Mouse (Mus musculus) right cerebral cortex, postnatal 10 days (tissue): Measurements from ENCODE around the gene Plcd1.

Source experiments
- DNase-seq, 2 experiments: peaks; one replicate each; pipeline ENCODE4 v3.0.0; 2021; ENCODE audit warnings: low spot score in 2 of 2

The Plcd1 gene

DNA sequence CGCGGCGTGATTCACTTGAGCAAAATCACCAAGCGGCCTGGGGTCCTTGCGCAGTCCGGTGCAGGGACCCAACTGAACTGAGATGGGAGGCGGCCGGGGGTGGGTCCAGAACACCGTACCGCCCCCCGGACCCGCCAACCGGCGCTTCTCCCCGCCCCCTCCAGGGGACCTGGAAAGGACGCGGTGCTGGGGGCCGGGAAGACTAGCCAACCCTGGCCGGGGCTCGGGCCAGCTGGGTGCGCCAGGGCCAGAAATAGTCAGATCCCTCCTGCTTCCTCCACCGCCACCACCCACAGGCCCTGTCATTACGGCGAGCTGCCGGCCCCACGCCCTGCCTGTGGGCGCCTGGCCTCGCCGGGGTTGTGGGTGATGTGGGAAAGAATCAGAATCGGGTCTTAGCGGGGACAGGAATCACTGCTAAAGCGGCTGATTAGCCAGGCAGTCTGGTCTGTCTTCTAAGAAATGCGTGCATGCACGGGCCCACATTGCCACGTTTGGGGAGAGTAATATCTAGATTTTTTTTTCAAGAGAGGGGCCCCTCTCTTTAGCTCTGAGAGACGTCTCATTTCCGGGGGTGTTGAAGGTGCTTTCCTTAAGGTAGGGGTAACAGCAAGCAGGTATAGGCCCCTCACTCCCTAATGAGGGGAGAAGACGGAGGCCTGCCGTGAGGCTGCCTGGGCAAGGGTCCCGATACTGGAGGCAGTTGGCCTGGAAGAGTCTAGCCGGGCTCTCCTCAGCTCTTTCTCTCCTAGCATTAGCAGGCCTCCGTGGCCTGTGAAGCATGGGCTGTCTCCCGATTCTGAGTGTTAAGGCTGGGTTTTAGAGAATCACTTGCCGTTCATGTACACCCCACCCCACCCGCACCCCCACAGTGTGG lies at the start of gene Plcd1:
Gene Plcd1 (minus strand): TSS at position 84 of the 877 bp plus-strand sequence.
- DNase-seq: peak; percentile 93 to 94

DNA sequence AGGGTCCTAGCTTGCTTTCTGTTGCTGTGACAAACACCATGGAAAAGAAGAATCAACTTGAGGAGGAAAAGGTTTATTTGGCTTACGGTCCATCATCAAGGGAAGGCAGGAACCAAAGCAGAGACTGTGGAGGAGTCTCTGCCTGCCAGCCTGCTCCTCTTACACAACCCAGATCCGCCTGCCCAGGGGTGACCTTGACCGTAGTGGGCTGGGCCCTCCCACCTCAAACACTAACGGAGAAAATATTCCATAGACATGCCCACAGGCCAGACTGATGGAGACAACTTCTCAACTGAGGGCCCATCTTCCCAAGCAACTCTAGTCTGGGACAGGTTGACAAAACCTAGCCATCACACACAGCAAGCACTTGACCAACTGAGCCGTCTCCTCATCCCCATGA lies 48.8 kb upstream of the Plcd1 start:
- no peak for DNase-seq

DNA sequence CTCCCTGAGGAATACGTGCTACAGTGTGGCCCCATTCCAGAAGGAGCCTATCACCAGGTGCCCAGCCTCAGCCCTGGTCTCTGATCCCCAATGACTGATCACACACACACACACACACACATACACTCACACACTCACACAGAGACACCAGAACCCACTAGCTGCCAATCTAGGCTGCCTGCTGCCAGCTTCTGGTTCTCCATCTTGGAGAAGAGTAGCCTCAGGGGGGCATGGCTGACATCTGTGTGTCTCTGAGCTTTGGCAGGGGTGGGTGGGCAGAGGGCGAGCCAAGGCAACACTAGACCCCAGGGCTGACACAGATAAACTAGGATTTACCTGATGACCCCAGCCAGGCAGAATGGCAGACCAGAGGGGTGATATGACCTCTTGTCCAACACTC lies 45.5 kb upstream of the Plcd1 start:
- DNase-seq: no peak

DNA sequence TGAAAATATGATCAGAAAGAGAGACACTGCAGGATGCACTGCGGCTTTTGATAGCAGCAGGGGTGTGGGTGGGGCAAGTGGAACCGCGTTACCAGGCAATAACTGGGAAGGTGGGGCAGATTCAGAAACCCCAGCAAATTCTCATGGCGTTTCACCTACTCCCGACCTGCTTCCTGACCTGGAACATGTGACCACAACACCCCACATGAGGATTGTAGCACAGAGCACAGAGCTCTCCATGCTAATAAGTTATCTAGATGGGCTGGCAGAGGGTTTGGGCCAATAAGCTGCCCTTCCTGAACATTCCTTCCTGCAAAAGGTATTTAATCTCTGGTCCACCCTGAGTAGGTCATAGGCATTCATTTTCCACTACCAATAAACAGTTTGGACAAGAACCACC lies 37.4 kb upstream of the Plcd1 start:
- no peak for DNase-seq

DNA sequence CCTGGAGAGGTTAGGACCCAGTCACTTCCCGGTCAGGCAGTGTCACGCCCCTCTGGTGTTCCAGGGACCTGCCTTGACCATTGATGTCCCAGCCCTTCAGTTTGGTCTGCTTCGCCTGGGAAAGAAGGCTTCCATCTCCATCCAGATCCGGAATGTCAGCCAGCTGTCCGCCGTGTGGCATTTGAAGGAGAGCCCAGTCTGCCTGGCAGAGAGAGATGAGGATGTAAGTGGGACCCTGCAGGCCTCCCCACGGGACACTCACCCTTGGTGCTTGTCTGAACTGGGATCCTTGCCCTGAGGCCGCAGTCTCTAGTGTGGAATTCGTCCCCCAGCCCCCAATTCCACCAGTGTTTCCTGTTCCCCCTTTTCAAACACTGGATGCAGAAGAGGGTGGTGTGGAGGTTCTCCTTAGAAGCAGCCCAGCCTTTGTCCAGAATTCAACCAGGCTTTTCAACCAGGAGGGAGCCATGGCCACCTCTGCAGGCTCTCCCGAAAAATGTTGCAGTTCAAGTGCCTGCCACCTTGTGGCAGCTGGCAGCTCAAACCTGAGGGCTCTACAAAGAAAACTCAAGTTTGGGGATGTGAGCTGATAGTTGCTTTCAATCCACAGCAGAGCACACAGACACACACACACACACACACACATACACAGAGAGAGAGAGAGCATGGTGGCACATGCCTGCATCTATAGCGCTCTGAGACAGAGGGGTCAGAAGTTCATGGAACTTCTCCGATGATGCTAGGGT lies 35.3 kb upstream of the Plcd1 start:
- DNase-seq: no peak

DNA sequence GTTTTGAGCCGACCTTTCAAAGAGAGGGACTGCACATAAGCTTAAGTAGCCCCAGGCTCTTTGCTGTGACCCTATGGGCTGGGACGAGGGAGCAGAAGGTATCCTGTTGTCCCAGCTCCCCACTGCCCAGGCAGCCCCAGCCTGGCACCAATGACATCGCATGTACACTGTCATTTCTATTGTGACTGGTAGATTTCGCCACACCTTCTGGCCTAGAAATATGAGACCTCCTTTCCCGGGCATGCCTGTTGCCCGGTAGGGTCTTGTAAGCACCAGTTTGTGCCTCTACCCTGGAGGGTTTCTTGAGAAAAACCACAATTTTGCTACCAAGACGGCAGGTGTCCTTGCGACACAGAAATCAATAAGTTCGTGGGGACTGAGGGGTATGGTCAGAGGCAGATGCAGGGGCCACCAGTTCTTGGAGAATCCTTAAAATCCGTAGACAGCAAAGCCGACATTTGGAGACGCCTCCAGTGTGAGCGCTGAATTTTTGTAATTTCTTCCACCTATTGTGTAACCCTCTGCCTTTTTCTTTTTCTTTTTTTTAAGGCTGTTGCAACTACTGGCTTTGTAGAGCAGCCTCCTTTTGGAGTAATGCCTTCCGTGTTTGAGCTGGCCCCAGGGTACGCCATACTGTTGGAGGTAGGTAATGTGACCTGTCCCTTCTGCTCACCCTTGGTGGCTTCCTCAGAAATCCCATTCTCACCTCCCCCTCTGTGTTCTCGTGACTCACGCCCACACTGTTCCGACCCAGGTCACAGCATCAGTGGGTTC lies 29.5 kb upstream of the Plcd1 start:
- DNase-seq: no peak

DNA sequence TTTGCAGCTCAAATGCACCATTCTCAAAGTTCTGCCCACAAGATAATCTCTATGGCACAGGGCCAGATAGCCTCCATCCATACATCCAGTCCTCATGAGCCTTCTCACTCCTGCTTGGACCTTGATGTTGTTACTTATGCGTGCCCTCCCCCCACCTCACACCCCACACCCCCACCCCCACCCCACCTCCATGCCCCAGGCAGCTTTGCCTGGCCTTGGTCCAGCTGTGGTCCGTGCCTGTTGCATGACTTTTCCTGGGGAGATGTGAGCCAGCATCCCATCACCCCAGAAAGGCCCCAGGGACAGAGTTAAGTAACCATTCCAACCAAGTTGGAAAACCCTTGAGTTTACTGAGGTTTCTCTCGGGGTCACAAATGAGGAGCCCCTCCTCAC lies 26.9 kb upstream of the Plcd1 start:
- no peak for DNase-seq

DNA sequence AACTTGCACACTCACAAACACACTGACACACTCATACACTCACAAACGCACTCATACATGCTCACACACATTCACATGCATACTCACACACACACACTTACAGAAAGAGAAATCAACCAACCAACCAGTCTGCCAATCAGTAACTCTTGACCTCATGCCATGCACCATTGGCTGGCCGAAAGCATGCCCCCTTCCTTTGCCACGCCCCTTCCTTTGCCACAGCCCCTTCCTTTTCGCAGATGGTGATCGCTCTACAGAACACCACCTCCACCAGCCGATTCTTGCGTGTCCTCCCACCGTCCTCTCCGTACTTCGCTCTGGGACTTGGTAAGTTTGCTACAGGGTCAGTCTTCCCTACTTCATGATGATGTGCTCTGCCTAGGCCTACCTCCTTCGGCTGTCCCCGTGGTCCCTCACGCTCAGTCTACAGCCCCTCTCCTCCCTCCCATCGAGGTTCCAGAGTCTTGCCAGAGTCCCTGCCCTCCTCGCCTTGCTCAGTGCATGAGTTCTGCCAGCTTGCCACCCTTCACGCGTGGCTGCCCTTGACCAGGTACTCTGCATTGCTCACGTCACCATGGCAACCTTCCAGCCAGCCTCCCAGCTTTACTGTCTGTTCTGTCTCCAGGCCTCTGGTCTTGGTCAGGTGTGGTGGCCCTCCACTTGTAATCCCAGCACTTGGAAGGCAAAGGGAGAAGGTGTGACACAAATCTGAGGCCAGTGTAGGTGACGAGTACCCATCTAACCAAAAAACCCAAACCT lies 26.3 kb upstream of the Plcd1 start:
- no peak for DNase-seq

DNA sequence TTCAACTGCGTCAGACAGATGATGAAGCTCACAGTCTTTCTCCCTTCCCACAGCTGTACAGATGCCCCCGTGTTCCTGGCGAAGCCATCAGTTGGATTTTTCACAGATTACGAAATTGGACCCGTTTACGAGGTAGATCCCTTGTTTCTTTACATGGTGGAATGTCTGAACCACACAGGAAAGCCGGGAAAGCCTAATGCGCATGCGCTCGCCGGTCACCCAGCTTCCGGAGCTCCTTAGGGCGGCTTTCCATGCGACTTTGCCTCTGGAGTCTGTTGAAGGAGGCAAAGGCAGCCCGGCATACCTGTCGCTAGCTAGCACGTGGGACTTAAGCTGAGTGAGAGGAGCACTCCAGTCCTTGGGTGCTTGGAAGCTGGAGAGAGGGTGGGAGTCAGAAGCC lies 21.6 kb upstream of the Plcd1 start:
- no peak for DNase-seq

DNA sequence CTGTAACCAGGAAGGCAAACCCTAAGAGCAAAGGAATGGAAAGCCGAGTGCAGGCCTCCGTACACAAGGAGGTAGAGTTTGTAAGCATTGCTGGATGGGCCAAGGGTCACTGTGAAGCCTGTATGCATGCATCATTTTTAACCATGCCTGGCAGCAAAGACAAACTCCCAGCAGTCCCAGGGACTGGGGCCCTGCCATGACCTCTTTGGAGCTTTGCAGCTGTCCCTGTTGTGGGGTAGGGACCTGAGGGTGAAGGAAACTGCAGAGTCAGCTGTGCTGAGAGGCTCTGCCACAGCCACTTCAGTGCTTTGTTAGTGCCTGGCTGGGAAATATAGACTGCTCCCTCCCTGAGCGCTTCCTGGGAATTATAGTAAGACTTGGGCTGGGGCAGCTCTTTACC lies 17.3 kb upstream of the Plcd1 start:
- DNase-seq: no peak

DNA sequence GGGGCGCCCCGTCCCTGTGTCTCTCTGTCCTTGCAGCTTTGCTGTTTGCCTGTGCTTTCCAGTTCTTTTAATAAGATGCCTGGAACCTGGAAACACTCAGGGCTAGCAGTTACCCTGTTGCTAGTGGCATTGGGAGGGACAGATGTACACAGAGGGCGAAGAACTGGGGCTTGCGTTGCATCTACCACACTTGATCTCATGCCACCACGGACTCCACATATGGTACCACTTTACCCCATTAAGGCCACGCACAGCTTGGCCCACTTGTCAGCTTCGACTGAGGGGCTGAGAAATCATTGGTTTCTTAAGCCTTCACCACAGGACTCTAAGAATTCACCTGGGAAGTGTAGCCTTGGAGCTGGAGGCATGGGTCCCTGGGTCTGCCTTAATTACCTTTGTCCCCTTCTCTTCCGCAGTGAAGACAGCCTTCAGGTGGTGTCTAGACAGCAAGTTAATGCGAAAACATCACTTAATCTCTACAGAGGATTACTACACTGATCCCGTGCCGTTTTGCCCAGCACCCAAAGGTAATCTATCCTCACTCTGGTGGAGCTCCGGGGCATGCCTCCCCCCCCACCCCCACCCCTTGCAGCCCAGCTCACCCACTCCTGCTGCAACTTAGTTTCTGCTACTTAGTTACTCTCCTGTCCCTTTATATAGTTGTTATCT lies 16.5 kb upstream of the Plcd1 start:
- DNase-seq: no peak

DNA sequence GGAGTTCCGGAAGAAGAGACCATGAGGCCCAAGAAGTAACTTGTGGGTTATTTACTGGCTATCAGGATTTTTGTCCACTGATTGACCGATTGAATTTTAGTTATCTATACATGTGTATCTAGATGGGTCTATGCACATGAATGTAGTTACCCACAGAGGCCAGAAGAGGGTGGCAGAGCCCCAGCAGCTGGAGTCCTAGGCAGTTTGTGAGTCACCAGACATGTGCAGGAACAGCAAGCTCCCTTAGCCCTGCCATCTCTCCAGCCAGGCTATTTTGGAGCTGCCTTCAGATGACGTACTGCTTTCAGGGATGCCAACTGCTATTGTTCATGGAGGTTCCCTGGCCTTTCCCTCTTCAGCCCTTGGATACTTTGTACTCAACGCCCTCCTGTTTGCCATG lies 14.3 kb upstream of the Plcd1 start:
- peak; percentile 46 to 55 for DNase-seq

DNA sequence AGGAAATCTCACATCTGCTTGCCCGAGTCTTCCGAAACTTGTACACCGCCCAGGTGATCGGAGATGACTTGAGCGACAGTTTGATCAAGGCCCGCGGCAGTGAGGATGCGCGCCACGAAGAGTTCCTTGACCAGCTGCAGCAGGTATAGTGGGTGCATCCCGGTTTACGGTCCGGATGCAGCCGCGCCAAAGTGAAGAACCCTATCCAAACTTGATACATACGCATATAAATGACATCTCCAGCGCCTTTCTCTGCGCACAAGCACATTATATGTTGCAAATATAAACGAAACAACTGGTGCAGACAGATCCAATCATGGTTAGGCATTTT lies 9.4 kb upstream of the Plcd1 start:
- no peak for DNase-seq

DNA sequence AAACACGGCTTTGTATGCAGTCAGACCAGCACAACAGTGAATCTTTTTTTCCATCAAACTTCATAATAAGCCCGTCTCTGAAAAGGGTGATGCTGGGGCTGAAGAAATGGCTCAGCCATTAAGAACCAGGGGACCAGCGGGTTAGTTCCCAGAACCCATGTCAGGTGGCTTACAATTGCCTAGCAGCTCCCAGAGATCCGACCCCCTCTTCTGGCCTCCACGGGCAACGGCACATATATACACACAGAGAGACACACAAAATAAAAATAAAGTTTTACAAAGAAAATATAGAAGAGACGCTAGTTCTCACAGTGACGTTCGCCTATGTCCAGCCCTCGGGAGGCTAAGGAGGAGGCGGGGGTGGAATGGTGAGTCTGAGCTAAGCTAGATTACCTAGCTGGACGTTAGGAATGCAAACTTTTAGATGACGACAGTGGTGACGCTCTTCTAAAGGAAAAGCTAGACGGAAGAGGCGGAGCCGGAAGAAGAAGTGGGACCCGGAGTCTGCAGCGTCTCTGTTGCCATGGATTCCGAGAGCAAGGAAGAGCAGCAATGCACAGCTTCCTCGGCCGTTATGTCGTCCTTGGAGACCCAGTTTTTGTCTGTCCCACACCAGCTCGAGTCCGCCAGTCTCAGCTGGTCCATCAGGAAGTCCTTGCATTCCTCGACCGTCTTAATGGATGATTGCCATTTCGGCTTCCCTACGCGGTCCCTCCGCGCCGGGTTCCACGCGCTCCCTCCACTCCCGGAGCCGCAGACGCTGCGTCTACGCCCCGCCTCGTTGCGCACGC lies 8.9 kb upstream of the Plcd1 start, which contains the start of gene Dlec1:
Gene Dlec1 (plus strand): TSS at position 487 of the 791 bp plus-strand sequence.
- DNase-seq: peak; percentile 86 to 91

DNA sequence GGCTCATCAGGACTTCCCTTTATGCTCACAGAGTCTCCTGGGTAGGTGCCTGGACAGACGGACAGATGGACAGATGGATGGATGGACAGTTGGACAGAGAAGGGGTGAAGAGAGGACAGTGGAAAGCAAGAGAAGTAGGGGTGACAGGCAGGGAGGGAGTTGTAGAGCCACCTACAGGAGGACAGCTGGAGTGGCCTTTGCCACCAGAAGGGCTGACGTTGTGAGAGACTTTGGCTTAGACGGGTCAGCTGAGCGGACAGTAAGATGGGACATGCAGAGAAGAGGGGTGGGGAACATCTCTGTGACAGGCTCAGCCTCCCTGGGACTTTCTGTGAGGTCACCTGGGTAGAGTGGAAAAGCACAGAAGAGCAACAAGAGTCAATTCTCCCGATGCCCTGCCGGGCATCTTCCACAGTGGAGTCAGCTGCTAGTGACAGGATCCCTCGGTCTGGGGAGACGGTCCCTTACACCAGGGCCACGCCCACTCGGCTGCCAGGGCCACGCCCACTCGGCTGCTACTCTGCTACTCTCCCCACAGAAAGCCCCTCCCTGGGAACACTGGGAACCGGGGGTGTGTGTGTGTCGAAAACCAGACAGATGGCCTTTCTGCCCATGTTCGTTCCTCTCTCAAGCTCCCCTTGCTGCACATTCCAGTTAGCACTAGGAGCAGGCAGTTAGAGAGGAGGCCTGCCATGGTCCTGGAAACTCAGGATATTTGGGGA lies 7.0 kb upstream of the Plcd1 start:
- DNase-seq: peak; percentile 45 to 50

DNA sequence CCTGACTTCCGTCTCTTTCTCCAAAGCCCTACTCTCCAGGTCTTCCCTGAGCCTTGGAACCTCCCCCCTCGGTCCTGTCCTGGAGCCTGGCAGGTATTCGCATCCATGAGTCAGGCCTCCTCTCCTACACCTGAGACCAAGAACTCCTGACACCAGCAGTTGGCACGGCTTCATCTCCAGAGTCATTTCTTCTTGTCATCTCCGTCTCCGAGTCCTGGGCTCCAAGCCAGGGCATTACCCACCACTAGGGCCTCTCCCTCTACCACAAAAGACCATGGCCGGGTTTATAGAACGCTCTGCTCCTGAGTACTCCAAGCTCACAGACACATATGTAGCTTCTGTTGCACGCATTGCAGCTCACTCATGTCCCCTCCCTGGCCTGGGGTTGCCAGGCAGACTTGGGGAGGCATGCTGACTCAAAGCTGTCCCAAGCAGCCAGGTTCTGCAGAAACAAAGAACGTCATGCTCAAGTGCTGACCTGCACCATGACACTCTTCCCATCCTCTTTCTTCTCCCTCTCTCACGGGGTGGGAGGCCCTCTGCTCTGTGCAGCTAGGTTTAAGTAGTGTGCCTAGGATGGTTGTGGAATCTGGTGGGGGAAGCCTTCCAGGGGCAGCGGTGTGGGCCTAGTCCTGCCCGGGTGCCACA lies 1.3 kb upstream of the Plcd1 start:
- DNase-seq: no peak

DNA sequence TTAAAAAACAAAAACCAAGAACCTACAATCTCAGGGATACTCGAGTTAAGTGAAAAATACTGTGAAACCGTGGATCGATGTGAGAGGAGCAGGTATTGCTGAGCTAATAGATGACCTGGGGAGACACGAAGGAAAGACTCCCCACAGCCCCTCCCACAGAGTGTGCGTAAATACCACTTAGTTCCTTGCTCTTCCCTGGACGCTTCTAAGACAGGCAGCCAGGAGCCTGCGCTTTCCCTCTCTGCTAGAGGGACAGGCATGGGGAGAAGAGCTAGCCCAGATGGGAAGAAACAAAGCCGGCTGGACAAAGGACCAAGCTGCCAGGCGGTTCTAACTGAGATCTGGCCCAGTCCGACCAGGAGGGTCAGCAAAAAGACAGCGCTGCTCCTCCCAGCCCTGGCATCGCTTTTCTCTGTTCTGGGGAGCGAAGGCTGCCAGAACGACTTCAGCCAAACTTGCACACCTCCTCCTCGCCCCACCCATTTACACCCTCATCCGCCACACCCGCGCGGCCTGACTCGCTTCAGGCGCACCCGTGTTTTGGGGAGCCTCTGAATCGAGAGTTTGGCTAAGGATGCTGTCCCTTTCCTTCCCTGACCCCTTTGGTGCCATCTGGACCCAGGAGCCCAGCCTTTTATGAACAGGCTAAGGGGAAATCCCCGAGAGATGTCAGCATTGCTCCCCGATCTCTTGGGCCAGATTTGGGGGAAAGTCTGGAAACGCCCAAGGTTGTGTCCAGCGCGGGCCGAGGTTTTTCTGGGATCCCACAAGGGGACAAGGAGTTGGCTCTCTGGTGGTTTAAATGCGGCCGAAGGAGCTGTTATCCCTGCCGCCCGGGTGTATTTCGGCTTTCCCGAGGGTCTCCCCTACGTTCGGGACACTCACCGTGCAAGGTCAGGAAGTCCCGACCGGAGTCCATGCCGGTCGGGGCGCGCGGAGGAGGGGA lies 556 bp downstream of the Plcd1 start:
- DNase-seq: no peak
